Mouse (Mus musculus): ENCODE measurements around the gene Camk1d. TPM values are rescaled to one million over a fixed set of nuclear protein-coding genes. Genes with fewer than 3 reads are reported as not detected.
A peak's percentile ranks its signal among the peaks of the same experiment; 100 is the strongest.

Camk1d gene
- total and polyA plus RNA-seq, 3 experiments: 3.3 to 7.6 (median 4.8) TPM

DNA sequence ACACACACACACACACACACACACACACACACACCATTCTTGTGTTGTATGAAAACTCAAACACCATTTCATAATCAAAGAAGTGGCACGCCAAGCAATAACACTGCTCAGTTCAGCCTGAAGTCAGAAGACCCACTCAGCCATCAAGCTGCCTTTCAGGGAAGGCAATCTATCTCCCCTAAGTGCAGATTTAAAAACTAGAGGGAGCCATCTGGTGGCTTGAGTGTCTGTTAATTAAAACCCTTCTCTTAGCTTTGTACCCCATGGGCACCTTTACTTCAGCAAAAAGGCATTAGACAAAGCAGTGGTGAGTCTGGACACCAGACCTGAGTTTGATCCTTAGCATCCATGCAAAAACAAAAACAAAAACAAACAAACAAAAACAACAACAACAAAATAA lies 317.9 kb downstream of the Camk1d start:
- DNase-seq: no peak

DNA sequence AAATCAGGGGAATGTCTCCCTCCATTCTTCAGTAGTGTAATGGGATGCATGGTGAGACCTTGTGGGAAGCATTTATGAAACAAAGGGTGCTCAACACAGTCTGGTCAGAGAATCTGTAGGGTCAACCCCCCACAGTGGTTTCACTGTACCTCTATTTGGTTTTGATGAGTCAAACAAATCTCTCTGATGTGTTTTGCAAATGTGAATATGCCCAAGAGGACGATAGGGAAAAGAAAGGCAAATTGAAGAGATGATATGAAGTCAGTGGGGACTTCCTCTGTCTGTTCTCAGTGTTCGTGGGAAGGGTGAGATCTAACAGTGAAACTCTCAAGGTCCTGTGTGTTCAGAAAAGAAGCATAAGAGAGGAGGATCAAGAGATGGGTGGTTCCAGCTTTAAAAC lies 318.4 kb downstream of the Camk1d start:
- no peak for DNase-seq

DNA sequence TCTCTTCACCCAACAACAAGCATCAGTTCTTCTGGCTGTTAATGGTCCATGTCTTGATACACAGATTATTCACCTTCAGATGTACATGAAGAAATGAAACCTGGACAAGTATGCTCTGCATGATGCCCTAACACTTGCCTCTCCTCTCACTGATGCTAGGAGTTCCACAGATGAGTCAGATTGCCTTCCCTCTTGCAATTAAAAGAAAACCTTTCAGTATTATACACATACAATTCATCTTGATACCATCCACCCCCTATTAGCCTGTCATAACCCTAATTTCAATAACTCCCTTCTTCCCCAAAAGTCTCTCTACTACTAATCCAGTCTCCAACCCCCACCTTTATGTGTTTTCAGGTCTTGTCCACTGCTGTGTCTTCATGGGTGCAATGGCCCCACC lies 321.4 kb downstream of the Camk1d start:
- no peak for DNase-seq

DNA sequence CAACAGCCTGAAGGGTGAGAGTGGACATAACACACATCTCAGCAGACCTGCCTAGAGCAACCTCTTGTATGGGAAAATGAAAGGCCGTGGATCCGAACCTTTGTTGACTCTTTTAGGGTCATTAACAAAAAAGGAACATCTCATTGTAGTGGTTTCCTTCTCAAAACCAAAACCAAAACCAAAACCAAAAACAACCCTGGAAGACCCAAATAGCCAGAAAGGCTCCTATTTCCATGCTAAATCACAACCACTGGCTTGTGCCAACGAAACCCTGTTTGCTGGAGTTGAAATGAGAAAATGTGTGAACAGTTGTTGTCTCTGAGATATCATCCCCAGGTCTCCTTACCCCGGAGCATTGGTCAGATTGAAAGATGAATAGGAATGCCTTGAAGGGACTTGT lies 321.8 kb downstream of the Camk1d start:
- no peak for DNase-seq

DNA sequence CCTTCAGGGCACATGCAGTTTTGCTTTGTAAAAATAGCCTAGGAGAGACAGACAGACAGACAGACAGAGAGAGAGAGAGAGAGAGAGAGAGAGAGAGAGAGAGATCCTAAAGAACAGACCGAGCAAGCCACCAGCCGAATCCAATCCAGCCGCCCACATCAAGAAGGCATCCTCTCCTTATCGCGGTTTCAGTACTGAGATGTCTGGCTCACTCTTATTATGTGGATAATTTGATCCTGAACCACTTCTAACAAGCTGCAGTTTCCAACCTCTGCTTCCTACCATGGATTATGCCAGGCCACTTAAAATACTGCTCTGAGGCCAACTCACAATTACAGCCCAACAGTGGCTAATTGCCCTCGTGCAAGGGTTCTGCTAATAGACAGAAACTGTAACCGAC lies 325.9 kb downstream of the Camk1d start:
- no peak for DNase-seq

DNA sequence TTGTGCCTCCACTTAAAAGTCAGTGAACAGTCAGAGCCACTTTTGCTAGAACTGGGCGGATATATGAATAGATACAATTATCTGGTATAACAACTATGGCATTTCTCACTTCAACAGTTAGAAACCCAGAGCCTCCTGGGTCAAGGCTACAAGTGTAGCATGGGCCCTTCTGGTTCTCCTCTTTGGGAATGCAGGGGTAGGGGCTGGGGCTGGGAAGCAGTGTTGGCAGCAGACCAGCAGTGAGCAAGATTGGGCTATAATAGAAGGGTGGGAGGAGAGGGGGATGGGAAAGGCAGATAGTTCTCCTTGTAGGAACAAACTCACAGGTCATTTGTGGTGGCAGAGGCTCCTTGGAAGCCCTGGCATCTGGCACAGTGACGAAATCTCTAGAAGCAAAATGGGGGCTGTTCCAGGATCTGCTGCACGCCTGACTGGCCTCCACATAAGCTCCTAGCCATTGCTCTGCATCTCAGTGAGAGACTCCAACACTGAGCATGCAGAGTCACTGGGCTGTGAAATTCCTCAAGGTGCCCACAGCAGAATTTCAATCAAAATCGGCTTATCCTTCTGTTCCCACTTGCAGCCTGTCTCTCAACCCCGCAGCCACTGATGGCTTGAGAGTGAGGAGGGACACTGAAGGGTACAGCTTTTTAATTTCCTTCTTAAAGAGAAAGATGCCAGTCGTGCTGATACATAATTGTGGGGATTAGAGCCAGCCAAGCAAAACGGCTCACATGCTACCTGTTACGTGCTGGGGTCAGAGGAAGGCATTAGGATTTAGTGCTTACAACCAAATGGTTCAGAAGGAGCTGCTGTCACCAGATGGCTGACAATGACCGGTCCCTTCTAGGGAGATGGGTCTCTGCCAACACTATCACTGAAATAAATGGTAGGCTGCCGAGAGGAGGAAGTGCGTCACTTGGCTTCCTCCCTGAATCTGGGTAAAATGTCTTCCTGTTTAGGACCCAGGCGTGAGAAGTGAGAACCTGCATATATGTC lies 332.3 kb downstream of the Camk1d start:
- DNase-seq: no peak

DNA sequence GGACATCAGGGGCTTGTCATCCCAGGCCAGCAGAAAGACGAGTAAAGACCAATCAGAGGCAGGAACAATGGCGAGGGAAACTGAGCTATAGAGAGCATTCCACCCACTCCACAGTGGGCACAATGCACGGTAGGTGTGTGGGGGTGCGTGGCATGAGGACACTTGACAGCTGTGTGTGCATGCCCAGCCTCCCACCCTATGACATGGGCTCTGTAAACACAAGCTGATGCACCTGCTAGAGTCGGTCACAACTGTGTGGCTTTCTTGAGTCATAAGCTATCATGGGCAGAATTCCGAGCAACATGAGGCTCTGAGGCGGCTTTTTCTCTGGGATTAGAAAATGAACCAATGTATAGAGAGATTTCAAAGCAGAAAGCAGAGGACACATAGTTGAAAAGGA lies 333.3 kb downstream of the Camk1d start:
- no peak for DNase-seq

DNA sequence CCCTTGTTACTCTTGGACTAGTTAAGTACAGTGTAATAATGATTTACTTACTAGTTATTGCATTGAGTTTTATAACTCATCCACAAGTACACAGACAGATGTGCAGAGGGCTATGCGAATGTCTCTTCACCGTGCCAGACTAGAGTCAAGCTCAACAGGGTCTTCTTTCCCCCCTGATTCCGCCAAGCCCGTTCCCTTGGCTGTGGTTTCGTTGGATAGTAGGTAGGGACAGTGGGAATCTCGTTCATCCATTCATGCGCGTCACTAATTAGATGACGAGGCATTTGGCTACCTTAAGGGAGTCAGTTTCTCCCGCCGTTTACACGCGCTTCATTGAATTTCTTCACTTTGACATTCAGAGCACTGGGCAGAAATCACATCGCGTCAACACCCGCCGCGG lies 335.4 kb downstream of the Camk1d start:
- DNase-seq: peak; percentile 89

DNA sequence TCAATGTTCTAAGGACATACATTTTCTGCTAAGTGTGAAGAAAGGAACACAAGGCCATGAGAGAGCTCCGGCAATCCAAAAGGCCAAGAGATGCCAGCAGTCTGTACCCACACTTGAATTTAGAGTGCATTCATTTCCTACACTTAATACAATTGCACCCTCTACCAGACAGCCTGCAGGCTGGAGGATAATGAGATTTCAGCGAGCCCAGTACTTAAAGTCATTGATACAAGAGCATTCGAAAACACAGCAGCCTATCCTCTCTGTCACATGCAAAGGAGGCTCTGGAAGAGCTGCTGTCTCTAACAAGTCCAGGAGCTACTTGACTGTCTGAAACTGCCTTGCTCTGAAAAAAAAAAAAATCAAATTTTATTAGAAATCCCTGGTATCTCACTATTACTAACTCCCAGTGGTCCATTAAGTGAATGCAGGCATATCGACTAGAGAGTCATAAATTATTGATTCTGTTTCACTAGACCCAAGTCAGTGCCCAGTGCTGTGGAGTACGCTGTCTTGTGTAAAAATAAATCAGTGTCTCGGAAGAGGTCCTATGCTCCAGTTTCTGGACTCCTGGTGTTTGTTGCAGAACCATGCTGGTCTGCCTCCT lies 336.1 kb downstream of the Camk1d start:
- DNase-seq: no peak

DNA sequence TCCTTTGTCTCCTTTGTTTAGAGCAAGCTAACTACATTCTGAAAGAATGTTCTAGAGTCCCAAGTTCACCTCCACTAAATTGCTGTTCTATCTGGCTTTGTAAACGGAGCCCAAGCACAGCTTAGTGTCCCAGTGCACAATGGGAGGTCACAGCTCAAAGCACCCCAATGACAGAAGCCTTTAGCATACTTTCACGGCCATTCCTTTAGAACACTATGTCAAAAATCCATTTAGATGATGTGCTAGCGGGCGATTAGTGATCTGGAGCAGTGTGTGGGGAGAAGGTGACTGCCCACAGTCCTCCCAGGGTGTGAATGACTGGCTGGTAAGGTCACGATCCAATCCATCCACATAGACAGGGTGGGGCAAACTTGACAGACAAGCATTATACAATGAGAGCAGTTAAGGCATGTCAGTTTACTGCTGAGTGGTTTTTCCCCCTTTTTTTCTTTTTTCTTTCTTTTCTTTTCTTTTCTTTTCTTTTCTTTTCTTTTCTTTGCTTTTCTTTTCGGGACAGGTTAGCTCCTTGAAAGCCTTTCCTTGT lies 341.4 kb downstream of the Camk1d start:
- no peak for DNase-seq

DNA sequence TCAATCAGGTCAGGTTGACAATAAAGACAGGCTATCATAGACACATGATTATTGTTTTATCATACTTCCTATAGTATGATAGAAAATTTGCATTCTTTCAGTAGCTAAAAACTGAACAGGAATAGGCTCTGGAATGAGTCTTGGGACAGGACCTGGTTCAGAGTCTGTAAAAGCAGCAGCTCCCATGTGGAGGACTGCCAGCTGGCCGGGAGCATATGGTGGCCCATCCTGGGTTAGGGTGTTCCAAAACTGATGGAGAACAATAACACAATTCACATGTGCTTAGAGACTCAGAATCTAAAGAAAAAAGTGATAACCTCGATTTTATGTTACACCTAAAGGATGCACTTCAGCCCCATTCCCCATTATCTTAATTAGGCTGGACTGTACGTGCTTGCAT lies 343.0 kb downstream of the Camk1d start:
- DNase-seq: no peak

DNA sequence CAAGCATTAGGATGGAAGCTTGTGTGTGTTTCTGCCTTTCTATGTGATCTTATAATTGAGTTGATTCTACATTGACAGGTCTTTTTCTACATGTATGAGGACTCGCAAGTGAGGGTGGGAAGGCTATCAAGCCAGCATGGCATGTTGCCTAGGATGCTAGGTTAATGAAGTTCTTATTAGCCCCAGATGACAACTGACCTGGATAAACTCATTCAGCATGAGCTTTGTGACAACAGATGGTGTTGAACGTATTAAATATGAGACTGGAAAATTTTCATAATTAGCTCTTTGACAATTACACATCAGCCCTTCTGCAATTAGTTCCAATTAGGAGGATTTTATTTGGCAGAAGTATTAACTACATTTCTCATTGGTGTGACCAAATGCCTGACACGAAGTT lies 343.7 kb downstream of the Camk1d start:
- no peak for DNase-seq

DNA sequence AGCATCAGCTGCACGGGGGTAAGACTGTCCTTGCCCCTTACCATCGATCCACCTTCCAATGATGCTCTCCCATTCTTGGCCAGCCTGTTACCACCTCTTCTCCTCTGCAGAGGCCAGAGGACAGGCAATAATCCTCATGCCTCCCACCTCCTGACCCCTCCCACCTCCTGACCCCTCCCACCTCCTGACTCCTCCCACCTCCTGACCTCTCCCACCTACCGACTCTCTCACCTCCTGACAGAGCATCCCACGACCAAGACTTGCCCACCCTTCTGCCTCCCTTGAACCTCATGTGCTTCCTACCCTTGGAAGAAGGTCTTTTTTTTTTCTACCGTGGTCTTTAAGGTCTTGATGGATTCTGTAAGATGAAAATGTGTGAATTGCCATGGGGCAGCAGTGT lies 350.5 kb downstream of the Camk1d start:
- no peak for DNase-seq

DNA sequence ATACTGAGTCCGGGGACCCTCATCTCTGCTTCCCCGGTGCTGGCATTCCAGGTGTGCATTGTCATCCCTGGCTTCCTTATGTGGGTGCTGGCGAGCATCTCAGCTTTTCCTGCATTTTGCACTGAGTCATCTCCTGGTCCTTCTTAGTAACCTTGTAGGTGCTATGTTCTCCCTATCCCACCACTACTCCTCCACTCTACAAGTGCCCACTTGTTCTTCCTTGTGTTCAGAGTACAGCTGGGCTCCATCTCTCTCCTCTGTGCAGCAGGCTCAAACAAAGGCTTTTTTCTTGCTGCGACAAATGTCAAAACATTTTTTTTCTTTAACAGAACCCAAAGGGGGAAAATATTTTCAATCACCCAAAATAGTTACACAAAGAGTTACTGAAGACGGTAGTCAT lies 356.3 kb downstream of the Camk1d start:
- DNase-seq: no peak

DNA sequence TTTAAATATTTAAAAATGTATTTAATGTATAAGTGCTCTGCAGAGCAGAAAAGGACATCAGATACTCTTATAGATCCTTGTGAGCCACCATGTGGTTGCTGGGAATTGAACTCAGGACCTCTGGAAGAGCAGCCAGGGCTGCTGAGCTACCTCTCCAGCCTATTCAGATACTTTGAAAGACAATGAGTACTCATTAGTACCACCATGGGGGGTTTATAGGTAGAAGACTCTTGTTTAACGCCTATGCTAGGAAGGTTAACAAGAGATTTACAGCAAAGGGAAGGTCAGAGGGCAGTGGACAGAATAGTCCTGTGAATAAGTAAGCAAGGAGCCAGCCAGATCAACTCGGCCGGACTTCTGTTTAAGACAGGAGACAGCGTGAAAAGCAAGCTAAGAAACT lies 357.3 kb downstream of the Camk1d start:
- DNase-seq: no peak

DNA sequence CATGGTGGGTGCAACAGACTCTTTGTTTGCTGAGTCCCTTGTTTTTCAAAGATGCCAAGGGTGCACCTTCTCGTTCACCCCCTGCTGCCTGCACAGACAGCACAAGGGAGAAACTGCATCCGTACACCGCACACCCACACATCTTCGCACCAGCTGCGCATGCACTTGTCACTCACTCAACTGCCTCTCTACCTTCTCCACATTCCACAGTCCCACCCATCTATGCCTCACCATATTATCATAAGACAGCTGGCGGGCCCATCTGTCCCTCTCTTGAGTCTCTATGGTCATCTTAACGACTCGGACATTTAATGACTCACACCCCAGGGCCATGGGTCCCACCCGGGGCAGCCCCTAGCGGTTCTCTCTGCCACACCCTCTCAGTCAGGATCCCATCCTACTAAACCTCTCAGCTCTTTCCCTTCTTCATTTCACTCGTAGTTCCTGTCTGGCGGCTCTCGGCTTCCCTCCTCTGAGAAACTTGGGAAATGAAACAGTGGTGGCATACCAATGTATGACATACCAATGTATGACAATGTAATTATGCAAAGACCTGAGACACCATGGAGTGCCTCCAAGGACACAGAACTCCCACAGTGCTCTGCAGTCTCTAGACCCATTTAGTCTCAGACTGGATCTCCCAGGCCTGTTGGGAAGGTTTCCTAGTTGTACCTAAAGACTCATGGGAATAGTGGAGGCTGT lies 361.3 kb downstream of the Camk1d start:
- no peak for DNase-seq

DNA sequence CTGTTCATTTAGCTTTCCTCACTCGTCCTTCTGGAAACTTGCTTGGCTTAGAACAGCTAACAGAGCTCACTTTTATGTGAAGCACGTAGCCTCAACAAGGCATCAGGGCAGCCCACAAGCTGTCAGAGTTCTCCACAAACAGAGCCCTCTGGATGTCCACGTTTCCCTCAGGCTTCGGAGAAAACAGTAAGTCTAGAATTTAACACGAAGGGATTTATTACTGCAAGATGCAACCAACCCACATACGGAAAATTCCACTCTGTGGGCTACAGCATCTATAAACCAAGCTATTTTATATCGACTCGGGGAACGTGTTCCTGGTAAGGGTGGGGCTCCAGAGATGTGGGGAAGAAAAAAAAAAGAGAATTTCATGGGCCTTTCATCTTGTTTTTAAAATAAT lies 369.0 kb downstream of the Camk1d start:
- no peak for DNase-seq

DNA sequence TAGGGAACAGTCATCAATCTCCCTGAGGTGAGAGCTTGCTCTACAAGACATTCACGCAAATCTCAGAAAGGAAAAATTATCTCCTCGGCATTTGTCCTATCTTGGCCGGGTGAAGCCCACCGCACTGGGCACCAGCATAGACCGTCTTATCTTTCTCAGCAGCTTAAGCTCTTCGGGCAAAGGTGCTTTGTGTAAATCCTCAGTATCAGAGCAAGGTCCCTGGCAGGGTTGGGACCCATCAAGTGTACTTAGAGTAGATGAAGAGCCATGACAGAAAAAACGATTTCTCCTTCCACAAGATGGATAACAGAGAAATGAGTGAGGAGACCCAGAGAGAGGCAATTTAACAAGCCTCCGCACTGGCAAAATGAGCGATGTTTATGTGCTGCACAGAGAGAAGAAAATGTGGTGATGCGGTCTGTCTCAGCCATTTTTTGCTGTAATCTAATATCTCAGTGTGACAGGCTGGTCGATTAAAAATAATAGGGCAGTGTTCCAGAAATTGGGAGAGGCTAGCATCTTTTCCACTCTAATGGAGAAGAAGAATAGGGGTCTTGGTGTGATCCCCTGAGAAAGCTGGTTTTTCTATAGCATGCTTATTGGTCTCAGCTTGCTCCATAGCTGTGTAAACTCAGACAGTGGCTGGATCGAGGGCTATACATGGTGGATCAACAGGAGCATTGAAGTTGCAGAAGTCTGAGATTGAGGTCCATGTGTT lies 386.6 kb downstream of the Camk1d start:
- no peak for DNase-seq

DNA sequence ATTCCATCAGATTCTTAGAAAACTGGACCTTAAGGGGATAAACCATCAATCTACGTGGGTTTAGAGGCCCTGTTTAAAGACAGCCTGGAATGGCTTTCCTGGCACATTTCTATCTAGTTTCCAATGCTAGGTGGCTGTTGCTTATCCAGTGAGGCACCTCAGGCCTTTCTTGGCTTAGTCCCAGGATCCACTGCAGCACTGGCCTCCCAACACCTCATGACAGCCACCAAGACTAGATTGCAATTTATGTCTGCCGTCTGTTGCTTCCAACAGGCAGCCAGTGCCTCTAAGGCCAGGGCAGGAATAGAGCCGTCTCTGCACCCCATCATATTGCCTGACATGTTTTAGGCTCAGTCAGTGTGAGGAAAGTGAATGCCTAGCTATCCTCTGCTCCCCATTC lies 389.5 kb downstream of the Camk1d start:
- no peak for DNase-seq

DNA sequence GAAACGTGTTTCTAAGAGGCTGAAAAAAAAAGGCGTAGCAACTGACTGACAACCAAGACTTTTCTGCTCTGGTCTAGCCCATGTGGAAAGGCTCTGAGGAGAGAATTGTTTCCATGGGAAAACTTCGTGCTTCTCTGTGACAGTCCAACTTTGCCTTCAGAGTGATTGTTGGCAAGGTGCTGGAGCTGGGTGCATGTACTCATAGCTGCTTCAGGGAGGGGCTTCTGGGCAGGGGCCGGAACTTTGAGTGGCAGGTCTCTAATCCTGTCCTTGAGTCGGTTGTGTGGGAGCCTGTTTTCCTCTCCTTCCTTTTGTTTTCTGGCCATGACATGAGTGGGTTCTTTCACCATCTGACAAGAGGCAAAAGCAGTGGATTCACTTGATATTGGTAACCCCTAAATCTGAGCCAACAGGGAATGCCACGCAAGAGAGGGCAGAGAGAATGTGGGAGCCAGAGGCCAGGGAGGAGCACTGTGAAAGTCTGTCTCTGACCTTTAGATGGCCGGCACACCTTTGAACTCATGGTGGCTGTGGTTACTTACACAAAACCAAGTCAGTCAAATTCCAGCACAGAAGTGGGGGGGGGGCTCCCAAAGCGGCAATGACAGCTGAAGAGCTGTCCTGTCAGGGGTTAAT lies 392.5 kb downstream of the Camk1d start:
- DNase-seq: no peak

DNA sequence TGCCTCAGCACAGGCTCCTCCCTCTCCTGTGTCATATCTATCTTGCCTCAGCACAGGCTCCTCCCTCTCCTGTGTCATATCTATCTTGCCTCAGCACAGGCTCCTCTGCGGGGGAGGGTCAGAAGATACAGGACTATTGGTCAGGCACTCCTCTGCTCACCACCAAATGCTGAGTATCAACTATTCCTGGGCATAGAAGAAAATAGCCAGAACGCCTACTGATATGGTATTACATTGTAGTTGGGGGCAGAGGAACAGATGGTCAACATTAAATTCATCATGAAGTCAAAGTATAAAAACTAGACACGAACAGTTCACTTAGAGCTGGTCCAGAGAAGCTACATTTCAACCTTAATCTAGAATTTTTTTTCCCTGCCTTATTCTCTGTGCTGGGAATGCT lies 395.2 kb downstream of the Camk1d start:
- DNase-seq: no peak

DNA sequence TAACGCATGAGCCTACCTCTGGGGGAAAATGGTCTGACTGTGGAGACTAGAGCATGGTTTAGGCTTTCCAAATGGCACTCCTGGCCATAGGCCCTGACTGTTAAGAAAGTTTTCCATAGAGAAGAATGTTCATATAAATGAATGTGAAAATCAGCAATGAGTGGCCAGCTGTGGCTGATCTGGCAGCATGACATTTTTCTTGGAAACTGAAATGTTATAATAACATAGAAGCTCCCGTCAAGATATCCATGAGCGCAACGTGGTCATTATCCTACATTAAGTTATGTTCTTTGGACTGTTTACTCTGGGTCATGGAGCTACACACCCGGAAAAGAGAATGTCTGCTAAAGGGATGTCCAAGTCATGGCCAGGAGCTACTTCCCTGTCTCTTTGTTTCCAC lies 397.6 kb downstream of the Camk1d start:
- no peak for DNase-seq
